ENCODE assay signal across 8 mouse cellular contexts in the genomic region with DNA sequence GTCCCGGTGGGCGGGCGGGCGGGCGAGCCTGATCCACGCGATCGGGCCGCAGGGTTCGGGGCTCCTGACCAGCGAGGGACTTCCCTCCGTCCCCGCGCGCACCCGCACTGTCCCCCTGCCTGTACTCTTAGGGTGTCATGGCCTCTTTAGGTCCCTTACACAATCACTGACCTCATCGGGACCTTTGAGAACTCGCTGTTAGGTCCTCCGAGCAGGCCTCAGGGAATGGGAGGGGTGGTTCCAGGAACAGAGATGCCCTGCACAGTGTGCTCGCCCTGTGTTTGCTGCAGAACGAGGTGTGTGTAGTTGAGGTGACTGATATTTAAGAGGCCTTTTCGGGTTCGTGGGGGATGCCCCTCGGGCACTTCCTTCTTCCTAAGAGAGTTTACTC. TPM values are rescaled to one million over a fixed set of nuclear protein-coding genes. Genes with fewer than 3 reads are reported as not detected.
A peak's percentile ranks its signal among the peaks of the same experiment; 100 is the strongest.
DNase-seq lines count a peak whose midpoint lies in the region; ATAC-seq and TF ChIP-seq lines count a peak whose summit lies in the region.

No protein-coding gene starts in this region.

- no peak for TF ChIP-seq POLR2A in bone marrow, adult 2 months (IDR thresholded peaks at IDR 0.05; ENCODE audit: borderline replicate concordance, control insufficient read depth, low read depth, low read length)

- peak; percentile 62 for ATAC-seq in liver, embryonic 15.5 days (ENCODE audit: insufficient read depth)
- ATAC-seq in stomach, embryonic 15.5 days (ENCODE audit: insufficient read depth, low FRiP score, low read depth), result peak; percentile 54

- H3K27me3 ChIP-seq in liver, embryonic 15.5 days, result no peaks in the 10 kb centered on the region
- no peaks in the 10 kb centered on the region for H3K27me3 ChIP-seq in stomach, embryonic 15.5 days (replicated peaks)

- 0% methylated on average over 24 of the region's 24 CpGs for WGBS in bone marrow, adult 2 months
- under 1% methylated on average over 24 of the region's 24 CpGs for WGBS in liver, embryonic 15.5 days (ENCODE audit: insufficient replicate concordance)
- under 1% methylated on average over 24 of the region's 24 CpGs for WGBS in stomach, embryonic 15.5 days

- H3K4me3 ChIP-seq in left cerebral cortex, adult 2 months, result peak overlapping the region; percentile 85
- H3K4me3 ChIP-seq in bone marrow, adult 2 months (replicated peaks; ENCODE audit: control insufficient read depth, low read depth, low read length), result peak overlapping the region; percentile 98
- peak overlapping the region; percentile 93 for H3K4me3 ChIP-seq in liver, embryonic 15.5 days (replicated peaks)
- H3K4me3 ChIP-seq in stomach, embryonic 15.5 days (replicated peaks), result peak overlapping the region; percentile 96

- H3K9me3 ChIP-seq in liver, embryonic 15.5 days (replicated peaks), result no peaks in the 10 kb centered on the region
- no peaks in the 10 kb centered on the region for H3K9me3 ChIP-seq in stomach, embryonic 15.5 days

- peak overlapping the region; percentile 73 for H3K9ac ChIP-seq in liver, embryonic 15.5 days
- peak overlapping the region; percentile 82 for H3K9ac ChIP-seq in stomach, embryonic 15.5 days

- TF ChIP-seq CTCF in left cerebral cortex, adult 2 months (IDR thresholded peaks at IDR 0.05), result no peak
- TF ChIP-seq CTCF in bone marrow, adult 2 months (IDR thresholded peaks at IDR 0.05; ENCODE audit: control insufficient read depth, insufficient read depth, low read length), result no peak

- peak overlapping the region; percentile 75 for H3K4me2 ChIP-seq in liver, embryonic 15.5 days
- peak overlapping the region; percentile 87 for H3K4me2 ChIP-seq in stomach, embryonic 15.5 days

- H3K27ac ChIP-seq in left cerebral cortex, adult 2 months, result peak overlapping the region; percentile 96
- 0 out of 2 replicates have a peak overlapping the region, but pooled peaks have one; percentile 5 for H3K27ac ChIP-seq in bone marrow, adult 2 months (ENCODE audit: control insufficient read depth, insufficient read depth, low read depth, low read length, poor library complexity)
- H3K27ac ChIP-seq in liver, embryonic 15.5 days (replicated peaks), result peak overlapping the region; percentile 79
- H3K27ac ChIP-seq in stomach, embryonic 15.5 days, result peak overlapping the region; percentile 66

- intact Hi-C loops in left cerebral cortex, adult 2 months (cut with DNase I), result loop anchor here (1.0 kb wide), 1 partner anchor 17 kb away; the partner anchor contains the start of gene Tfip11
- intact Hi-C loops in left cerebral cortex, postnatal 10 days (cut with DNase I), result loop anchor here (1.0 to 5.0 kb wide), 2 partner anchors 17 to 84 kb away; partner anchors contain the start of gene Tfip11

- peaks cover 28% of the 10 kb centered on the region for H3K36me3 ChIP-seq in liver, embryonic 15.5 days (replicated peaks)
- H3K36me3 ChIP-seq in stomach, embryonic 15.5 days, result peaks cover 11% of the 10 kb centered on the region

- H3K4me1 ChIP-seq in bone marrow, adult 2 months (ENCODE audit: control insufficient read depth, insufficient read depth, low read length), result no peaks in the 10 kb centered on the region; the same call in 1 of the 2 replicates
- peaks cover 55% of the 10 kb centered on the region for H3K4me1 ChIP-seq in liver, embryonic 15.5 days (replicated peaks)
- peaks cover 24% of the 10 kb centered on the region for H3K4me1 ChIP-seq in stomach, embryonic 15.5 days

- DNase-seq in left cerebral cortex, adult 2 months (ENCODE audit: extremely low spot score in 1 of 2, low spot score in 2 of 2), result peak in 1 of 2 experiments; percentile 31
- DNase-seq in left cerebral cortex, postnatal 10 days (ENCODE audit: extremely low spot score in 1 of 2, low spot score in 2 of 2), result no peak
- DNase-seq in forelimb bud, embryonic 11.5 days (ENCODE audit: low read depth, low spot score), result peak; percentile 13
- no peak for DNase-seq in adrenal gland, postnatal 25 days
- no peak for DNase-seq in adrenal gland, adult 8-10 months

RNA-seq across cellular contexts. Expression of gene Hps4, which starts 0.3 kb away (rescaled TPM):
- total RNA-seq in left cerebral cortex, adult 2 months (2021), result 10 to 100 TPM; 26.9 to 38.3 TPM
- 10 to 100 TPM; 18.8 to 29.2 TPM for total RNA-seq in left cerebral cortex, postnatal 10 days (2021)
- 18.8 and 42.4 TPM in 2 replicates for polyA plus RNA-seq in bone marrow, adult 2 months (2011; ENCODE audit: insufficient read depth, insufficient read length, low replicate concordance, missing spikeins)
- 10.9 and 13.7 TPM in 2 replicates for polyA plus RNA-seq in liver, embryonic 15.5 days (2015; fragmentation: Nextera tagmentation; extraction: Ambion mirVana)
- polyA plus RNA-seq in stomach, embryonic 15.5 days (2015; fragmentation: Nextera tagmentation; extraction: Ambion mirVana), result 31.7 and 32.9 TPM in 2 replicates
- 32.8 and 36.7 TPM in 2 replicates for total RNA-seq in adrenal gland, postnatal 25 days (2021)
- total RNA-seq in adrenal gland, adult 8-10 months (2022), result 10 to 100 TPM; 27.7 to 43.6 (median 31.3) TPM

RNA-seq across cellular contexts. Expression of gene Srrd, which starts 0.4 kb away (rescaled TPM):
- 10 to 100 TPM; 23.1 to 29.9 TPM for total RNA-seq in left cerebral cortex, adult 2 months (2021)
- 10 to 100 TPM; 27.9 to 30.0 TPM for total RNA-seq in left cerebral cortex, postnatal 10 days (2021)
- 8.0 and 14.1 TPM in 2 replicates for polyA plus RNA-seq in bone marrow, adult 2 months (2011; ENCODE audit: insufficient read depth, insufficient read length, low replicate concordance, missing spikeins)
- 13.8 and 16.4 TPM in 2 replicates for polyA plus RNA-seq in liver, embryonic 15.5 days (2015; fragmentation: Nextera tagmentation; extraction: Ambion mirVana)
- 34.0 and 37.3 TPM in 2 replicates for polyA plus RNA-seq in stomach, embryonic 15.5 days (2015; fragmentation: Nextera tagmentation; extraction: Ambion mirVana)
- total RNA-seq in adrenal gland, postnatal 25 days (2021), result 22.4 and 29.1 TPM in 2 replicates
- 10 to 100 TPM; 26.0 to 51.5 (median 29.9) TPM for total RNA-seq in adrenal gland, adult 8-10 months (2022)

RNA-seq across cellular contexts. Expression of gene Gm6583, which starts 12.6 kb away (rescaled TPM):
- not detected for total RNA-seq in left cerebral cortex, adult 2 months (2021)
- under 1 TPM in 1 of 2 experiments, not detected in 1; 0.15 TPM for total RNA-seq in left cerebral cortex, postnatal 10 days (2021)
- not detected in 2 replicates for polyA plus RNA-seq in bone marrow, adult 2 months (2011; ENCODE audit: insufficient read depth, insufficient read length, low replicate concordance, missing spikeins)
- 0.07 and 0.12 TPM in 2 replicates for polyA plus RNA-seq in liver, embryonic 15.5 days (2015; fragmentation: Nextera tagmentation; extraction: Ambion mirVana)
- polyA plus RNA-seq in stomach, embryonic 15.5 days (2015; fragmentation: Nextera tagmentation; extraction: Ambion mirVana), result 0.22 and 0.24 TPM in 2 replicates
- total RNA-seq in adrenal gland, postnatal 25 days (2021), result 0.36 TPM in 1 of 2 replicates, not detected in the other
- under 1 TPM in 2 of 4 experiments, not detected in 2; 0.17 TPM for total RNA-seq in adrenal gland, adult 8-10 months (2022)

RNA-seq across cellular contexts. Expression of gene Tfip11, which starts 17.0 kb away (rescaled TPM):
- total RNA-seq in left cerebral cortex, adult 2 months (2021), result 10 to 100 TPM; 43.0 to 45.0 TPM
- 10 to 100 TPM; 33.0 to 34.9 TPM for total RNA-seq in left cerebral cortex, postnatal 10 days (2021)
- 10.2 and 20.3 TPM in 2 replicates for polyA plus RNA-seq in bone marrow, adult 2 months (2011; ENCODE audit: insufficient read depth, insufficient read length, low replicate concordance, missing spikeins)
- polyA plus RNA-seq in liver, embryonic 15.5 days (2015; fragmentation: Nextera tagmentation; extraction: Ambion mirVana), result 12.0 and 13.1 TPM in 2 replicates
- polyA plus RNA-seq in stomach, embryonic 15.5 days (2015; fragmentation: Nextera tagmentation; extraction: Ambion mirVana), result 23.3 and 25.3 TPM in 2 replicates
- 33.3 and 38.6 TPM in 2 replicates for total RNA-seq in adrenal gland, postnatal 25 days (2021)
- 10 to 100 TPM; 36.2 to 44.0 (median 38.9) TPM for total RNA-seq in adrenal gland, adult 8-10 months (2022)

RNA-seq across cellular contexts. Expression of gene Asphd2, which starts 51.5 kb away (rescaled TPM):
- total RNA-seq in left cerebral cortex, adult 2 months (2021), result 100 to 1,000 TPM; 180 to 183 TPM
- total RNA-seq in left cerebral cortex, postnatal 10 days (2021), result 100 to 1,000 TPM; 154 to 161 TPM
- 1.5 TPM in 1 of 2 replicates, not detected in the other for polyA plus RNA-seq in bone marrow, adult 2 months (2011; ENCODE audit: insufficient read depth, insufficient read length, low replicate concordance, missing spikeins)
- 0.14 and 0.24 TPM in 2 replicates for polyA plus RNA-seq in liver, embryonic 15.5 days (2015; fragmentation: Nextera tagmentation; extraction: Ambion mirVana)
- polyA plus RNA-seq in stomach, embryonic 15.5 days (2015; fragmentation: Nextera tagmentation; extraction: Ambion mirVana), result 10.2 and 12.1 TPM in 2 replicates
- 1.4 and 2.5 TPM in 2 replicates for total RNA-seq in adrenal gland, postnatal 25 days (2021)
- 1 to 10 TPM; 2.2 to 6.9 (median 3.5) TPM for total RNA-seq in adrenal gland, adult 8-10 months (2022)

Comparison
In these comparisons a context has a peak if more than half of its experiments do, and no peak if none do; other contexts are left out.
1. H3K27ac ChIP-seq: peak in every context shown above with its lines; median percentile 96 in left cerebral cortex, adult 2 months; 79 in liver, embryonic 15.5 days; 66 in stomach, embryonic 15.5 days; 5 in bone marrow, adult 2 months.